Mouse (Mus musculus) limb, embryonic 13.5 days (tissue): ENCODE measurements around the gene Dera. TPM values are rescaled to one million over a fixed set of nuclear protein-coding genes. Genes with fewer than 3 reads are reported as not detected.
A peak's percentile ranks its signal among the peaks of the same experiment; 100 is the strongest.

Experiments used
- ATAC-seq: fragments of 200-750 bp; cut with Nextera tagmentation; 2 replicates; pipeline ENCODE4 v1.8.0; 2017; ENCODE audit warnings: low read depth, moderate number of reproducible peaks, moderate TSS enrichment; ENCODE audit not compliant: low FRiP score
- H3K27ac ChIP-seq: fragments of 300-500 bp; sonication (generic); 2 replicates; pipeline ENCODE4 v1.5.1; 2015; ENCODE audit warnings: inconsistent platforms, mild to moderate bottlenecking, moderate library complexity
- H3K27me3 ChIP-seq: fragments of 300-500 bp; sonication (generic); 2 replicates; pipeline ENCODE4 v1.6.1; 2015; ENCODE audit warnings: mild to moderate bottlenecking, inconsistent platforms
- H3K36me3 ChIP-seq: fragments of 300-500 bp; sonication (generic); 2 replicates; pipeline ENCODE4 v1.6.1; 2015; ENCODE audit warnings: inconsistent platforms, mild to moderate bottlenecking, moderate library complexity
- H3K4me1 ChIP-seq: fragments of 300-500 bp; sonication (generic); 2 replicates; pipeline ENCODE4 v1.6.1; 2015; ENCODE audit warnings: inconsistent platforms
- H3K4me2 ChIP-seq: fragments of 300-500 bp; sonication (generic); replicated peaks from 2 replicates; pipeline ENCODE4 v1.6.1; 2015; ENCODE audit warnings: inconsistent platforms, mild to moderate bottlenecking, moderate library complexity
- H3K4me3 ChIP-seq: fragments of 300-500 bp; sonication (generic); 2 replicates; pipeline ENCODE4 v1.5.1; 2015; ENCODE audit warnings: moderate library complexity, mild to moderate bottlenecking, inconsistent platforms
- H3K9ac ChIP-seq: fragments of 300-500 bp; sonication (generic); 2 replicates; pipeline ENCODE4 v1.6.1; 2015; ENCODE audit warnings: mild to moderate bottlenecking, inconsistent platforms
- H3K9me3 ChIP-seq: fragments of 300-500 bp; sonication (generic); 2 replicates; pipeline ENCODE4 v1.6.1; 2016; ENCODE audit warnings: inconsistent platforms
- WGBS: fragments of 180-500 bp; shearing (Covaris S2); methylation state at CpG from one replicate; pipeline ENCODE4 v1.1.7; 2015; 5-methylcytosine and 5-hydroxymethylcytosine counted together
- polyA plus RNA-seq: library from polyadenylated mRNA; unstranded; fragments of >200 nt; fragmentation: Nextera tagmentation; extraction: Ambion mirVana; gene quantifications from 2 replicates; pipeline ENCODE4 v1.2.1, GENCODE M21; 2015

The Dera gene
- polyA plus RNA-seq, 1 experiment from 2014 or later = 49.0 TPM

DNA sequence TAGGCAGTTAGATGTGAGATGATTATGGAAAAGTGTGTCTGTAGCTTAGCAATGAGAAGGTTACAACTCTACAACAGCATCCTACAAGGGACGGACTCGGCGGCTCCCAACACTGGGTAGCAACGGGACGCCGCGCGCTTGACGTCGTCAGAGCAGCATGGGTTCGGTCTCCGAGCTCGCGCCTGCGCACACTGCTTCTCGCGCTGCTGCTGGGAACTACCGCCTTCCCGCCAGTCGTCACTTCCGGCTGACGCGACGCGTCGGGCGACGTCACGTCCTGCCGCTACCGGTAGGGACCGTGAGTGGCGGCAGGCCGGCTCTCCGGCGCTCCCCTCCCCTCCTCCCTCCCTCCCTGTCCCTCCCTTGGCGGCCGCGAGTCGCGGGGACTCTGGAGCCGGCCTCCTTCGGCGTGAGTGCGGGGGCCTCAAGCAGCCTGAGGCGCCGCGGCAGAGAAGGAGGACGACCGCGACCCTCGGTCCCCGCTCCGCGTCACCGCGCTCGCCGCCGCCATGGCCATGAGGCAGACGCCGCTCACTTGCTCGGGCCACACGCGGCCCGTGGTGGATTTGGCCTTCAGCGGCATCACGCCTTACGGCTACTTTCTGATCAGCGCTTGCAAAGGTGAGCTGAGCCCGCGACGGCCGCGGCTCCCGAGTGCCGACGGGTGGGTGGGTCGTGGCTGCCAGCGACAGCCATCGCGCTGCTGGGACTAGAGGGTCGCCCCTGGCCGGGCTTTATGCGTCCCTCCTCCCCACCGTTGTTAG, 19.3 kb upstream of the Dera start, which contains the start of gene Strap:
Gene Strap (plus strand): TSS at position 233 of the 764 bp plus-strand sequence.
- Histone ChIP-seq H3K27ac (peak within 1 kb of the TSS; percentile 72), H3K27me3 (peaks cover 8% of the 10 kb centered on the region), H3K9me3 (no peaks in the 10 kb centered on the region), H3K9ac (peak within 1 kb of the TSS; percentile 94), H3K4me3 (peak within 1 kb of the TSS; percentile 97), H3K4me2 (peak within 1 kb of the TSS; percentile 95), H3K36me3 (peaks cover 16% of the 10 kb centered on the region), H3K4me1 (peaks cover 16% of the 10 kb centered on the region)
- under 1% methylated on average over 80 of the region's 86 CpGs for WGBS
- ATAC-seq = peak; percentile 99

DNA sequence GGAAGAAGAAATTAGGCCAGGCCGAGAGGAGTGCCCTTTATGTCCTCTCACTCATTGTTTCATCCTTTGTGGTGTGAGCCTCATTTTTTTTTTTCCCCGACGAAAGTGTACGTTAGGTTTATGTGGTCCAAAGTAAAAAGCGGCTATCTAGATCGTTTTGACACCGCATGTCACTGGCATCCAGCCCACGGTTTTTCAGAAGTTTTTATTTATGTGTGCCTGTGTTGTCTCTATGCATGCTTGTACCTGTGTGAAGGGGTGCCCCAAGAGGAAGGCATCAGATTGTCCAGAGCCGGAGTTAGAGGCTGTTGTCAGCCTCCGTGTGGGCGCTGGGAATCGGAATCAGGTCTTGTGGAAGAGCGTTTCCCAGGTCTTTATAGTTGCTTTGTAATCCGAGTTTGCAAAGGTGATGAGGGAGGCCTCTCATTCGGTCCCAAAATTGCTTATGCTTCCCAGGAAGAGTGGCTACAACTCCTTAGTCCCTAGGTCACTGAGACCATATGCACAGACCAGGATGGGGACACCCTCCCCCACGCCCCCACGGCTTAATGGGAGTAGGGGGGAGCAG, 18.6 kb upstream of the Dera start:
- 8% methylated on average over 17 of the region's 17 CpGs for WGBS
- Histone ChIP-seq H3K36me3 (peaks cover 23% of the 10 kb centered on the region), H3K27ac (peak overlapping the region; percentile 72; the same call in 1 of the 2 replicates), H3K9ac (peak overlapping the region; percentile 94), H3K9me3 (no peaks in the 10 kb centered on the region), H3K4me2 (peak overlapping the region; percentile 95), H3K27me3 (peaks cover 8% of the 10 kb centered on the region), H3K4me1 (peaks cover 16% of the 10 kb centered on the region), H3K4me3 (peak overlapping the region; percentile 97)
- no peak for ATAC-seq

- Histone ChIP-seq H3K9me3 (no peaks in the 10 kb centered on the region), H3K27me3 (no peaks in the 10 kb centered on the region), H3K36me3 (peaks cover 70% of the 10 kb centered on the region), H3K9ac (no peak overlapping the region), H3K27ac (no peak overlapping the region), H3K4me3 (no peak overlapping the region), H3K4me2 (no peak overlapping the region), H3K4me1 (peaks cover 11% of the 10 kb centered on the region)
- WGBS = 93% methylated on average over 2 of the region's 2 CpGs
- no peak for ATAC-seq
Observed at GRCm38 (mm10) chr6:137740972-137741371, 13.4 kb upstream of the Dera start.

GRCm38 (mm10) chr6:137744700-137745099, 9.6 kb upstream of the Dera start:
- Histone ChIP-seq H3K9me3 (no peaks in the 10 kb centered on the region), H3K4me2 (no peak overlapping the region), H3K27ac (no peak overlapping the region), H3K36me3 (peaks cover 85% of the 10 kb centered on the region), H3K4me3 (no peak overlapping the region), H3K4me1 (no peaks in the 10 kb centered on the region), H3K9ac (no peak overlapping the region), H3K27me3 (no peaks in the 10 kb centered on the region)
- 89% methylated on average over 4 of the region's 4 CpGs for WGBS
- ATAC-seq = no peak

- Histone ChIP-seq H3K4me3 (no peak overlapping the region), H3K4me2 (no peak overlapping the region), H3K27ac (no peak overlapping the region), H3K9ac (no peak overlapping the region), H3K36me3 (peaks cover 79% of the 10 kb centered on the region), H3K27me3 (no peaks in the 10 kb centered on the region), H3K4me1 (no peaks in the 10 kb centered on the region), H3K9me3 (no peaks in the 10 kb centered on the region)
- no peak for ATAC-seq
- 69% methylated on average over 5 of the region's 5 CpGs for WGBS
Observed at GRCm38 (mm10) chr6:137747174-137747928, 7.0 kb upstream of the Dera start.

DNA sequence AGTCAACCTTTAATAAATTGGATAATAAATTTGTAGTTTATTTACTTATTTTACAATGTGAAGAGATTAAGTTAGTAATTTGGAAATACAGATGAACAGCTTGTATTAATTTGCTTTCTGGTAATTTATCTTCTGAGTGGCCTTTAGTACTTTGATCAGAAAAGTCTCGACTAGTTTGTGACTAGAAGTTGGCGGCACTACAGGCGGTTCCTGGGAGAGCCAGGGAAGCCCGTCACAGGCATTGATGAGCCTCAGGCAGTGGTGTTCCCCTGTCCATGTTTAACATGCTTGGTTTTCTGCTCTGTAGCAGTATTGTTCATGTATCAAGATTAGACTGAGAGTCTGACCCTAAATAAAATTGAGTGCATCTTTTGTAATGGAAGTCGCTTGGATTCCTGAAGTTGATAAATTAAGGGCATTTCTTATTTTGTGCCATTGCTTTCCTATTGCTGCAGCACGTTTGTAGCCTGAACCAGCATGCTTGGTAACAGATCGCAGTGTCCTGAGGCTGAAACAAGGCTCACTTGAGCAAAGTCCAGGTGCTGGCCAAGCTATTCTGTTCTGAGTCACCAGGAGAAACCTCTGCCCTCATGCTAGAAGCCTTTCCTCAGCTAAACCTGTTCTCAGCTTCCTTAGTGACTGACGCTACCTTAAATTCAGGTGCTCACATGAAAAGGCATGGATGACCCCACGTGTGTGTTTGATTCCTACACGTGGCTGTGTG, 2.6 kb upstream of the Dera start:
- Histone ChIP-seq H3K27me3 (no peaks in the 10 kb centered on the region), H3K9ac (no peak overlapping the region), H3K4me3 (no peak overlapping the region), H3K36me3 (peaks cover 47% of the 10 kb centered on the region), H3K9me3 (no peaks in the 10 kb centered on the region), H3K4me2 (no peak overlapping the region), H3K4me1 (peaks cover 5% of the 10 kb centered on the region), H3K27ac (no peak overlapping the region)
- ATAC-seq = no peak
- 79% methylated on average over 10 of the region's 10 CpGs for WGBS

GRCm38 (mm10) chr6:137752275-137752655, 2.1 kb upstream of the Dera start:
- Histone ChIP-seq H3K4me3 (no peak overlapping the region), H3K9ac (no peak overlapping the region), H3K27me3 (no peaks in the 10 kb centered on the region), H3K9me3 (no peaks in the 10 kb centered on the region), H3K4me1 (peaks cover 5% of the 10 kb centered on the region), H3K36me3 (peaks cover 44% of the 10 kb centered on the region), H3K4me2 (no peak overlapping the region), H3K27ac (no peak overlapping the region)
- no peak for ATAC-seq
- WGBS = 91% methylated on average over 4 of the region's 4 CpGs

GRCm38 (mm10) chr6:137754857-137755232, 499 bp downstream of the Dera start:
- Histone ChIP-seq H3K9ac (peak overlapping the region; percentile 74), H3K9me3 (no peaks in the 10 kb centered on the region), H3K36me3 (peaks cover 22% of the 10 kb centered on the region), H3K4me2 (peak overlapping the region; percentile 77), H3K27ac (no peak overlapping the region), H3K27me3 (no peaks in the 10 kb centered on the region), H3K4me3 (peak overlapping the region; percentile 72), H3K4me1 (peaks cover 9% of the 10 kb centered on the region)
- ATAC-seq = no peak
- 3% methylated on average over 8 of the region's 8 CpGs for WGBS

DNA sequence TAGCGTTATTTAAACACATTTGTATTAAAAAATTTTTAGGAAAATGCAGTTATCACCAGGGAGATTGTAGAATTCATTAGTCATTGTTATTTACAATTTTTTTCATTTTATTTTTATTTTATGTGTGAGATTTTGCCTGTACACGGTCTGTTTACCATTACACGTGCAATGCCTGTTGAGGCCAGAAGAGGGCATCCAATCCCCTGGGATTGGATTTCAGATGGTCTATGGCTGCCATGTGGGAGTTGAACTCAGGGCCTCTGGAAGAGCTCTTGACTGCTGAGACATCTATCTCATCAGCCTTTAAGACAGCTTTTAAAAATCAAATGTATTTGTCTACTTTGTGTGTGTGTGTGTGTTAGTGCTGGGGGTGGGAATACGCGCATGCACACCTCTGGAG, 2.0 kb downstream of the Dera start:
- H3K9ac ChIP-seq = no peak overlapping the region
- H3K4me2 ChIP-seq = no peak overlapping the region
- no peak overlapping the region for H3K4me3 ChIP-seq
- no peak for ATAC-seq
- H3K36me3 ChIP-seq = peaks cover 12% of the 10 kb centered on the region
- WGBS = 69% methylated on average over 5 of the region's 5 CpGs
- H3K27me3 ChIP-seq = no peaks in the 10 kb centered on the region
- peaks cover 9% of the 10 kb centered on the region for H3K4me1 ChIP-seq
- H3K9me3 ChIP-seq = no peaks in the 10 kb centered on the region
- H3K27ac ChIP-seq = no peak overlapping the region

DNA sequence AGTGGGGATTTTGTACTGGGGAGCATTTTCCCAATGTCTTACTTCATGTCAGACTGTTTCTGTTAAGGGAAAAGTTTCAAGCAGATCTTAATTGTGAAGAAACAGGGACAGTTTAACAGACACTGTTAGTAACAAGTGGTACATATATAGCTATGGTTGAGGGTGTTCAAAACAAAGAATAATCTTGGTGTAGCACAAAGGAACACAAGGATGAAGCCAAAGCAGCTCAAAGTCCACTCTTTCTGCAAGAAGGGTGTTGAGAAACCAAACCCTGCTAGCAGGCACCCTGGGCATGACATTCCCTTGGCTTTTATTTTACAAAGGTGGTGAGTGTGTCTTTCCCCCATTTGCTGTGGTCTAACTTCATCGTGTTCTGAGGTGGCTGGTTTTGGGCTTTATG, 3.5 kb downstream of the Dera start:
- no peak overlapping the region for H3K9ac ChIP-seq
- peaks cover 9% of the 10 kb centered on the region for H3K4me1 ChIP-seq
- no peak for ATAC-seq
- H3K9me3 ChIP-seq = no peaks in the 10 kb centered on the region
- H3K36me3 ChIP-seq = no peaks in the 10 kb centered on the region
- H3K4me2 ChIP-seq = no peak overlapping the region
- WGBS = 94% methylated on average over 1 of the region's 1 CpGs
- no peak overlapping the region for H3K27ac ChIP-seq
- H3K27me3 ChIP-seq = no peaks in the 10 kb centered on the region
- H3K4me3 ChIP-seq = no peak overlapping the region

DNA sequence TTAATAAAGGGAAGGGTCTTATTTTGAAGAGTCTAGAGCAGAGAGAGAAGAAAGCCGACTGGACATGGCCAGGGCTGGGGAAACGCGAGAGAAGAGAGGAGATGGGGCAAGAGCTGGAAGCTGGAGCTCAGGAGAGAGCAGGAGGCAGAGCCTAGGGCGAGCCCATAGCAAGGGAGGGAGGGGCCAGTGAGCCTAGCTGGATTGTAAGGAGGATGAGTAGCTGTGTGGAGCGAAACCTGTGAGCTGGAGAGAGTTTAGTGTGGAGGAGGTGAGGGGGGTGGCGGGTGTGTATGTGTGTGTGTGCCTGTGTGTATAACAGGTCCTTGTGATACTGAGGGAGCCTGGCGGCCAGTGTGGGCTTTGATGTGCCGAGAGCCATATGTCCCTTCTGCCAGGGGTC, 5.3 kb downstream of the Dera start:
- H3K9me3 ChIP-seq = no peaks in the 10 kb centered on the region
- H3K27me3 ChIP-seq = no peaks in the 10 kb centered on the region
- ATAC-seq = 0 out of 2 replicates have a peak, but pooled peaks have one; percentile 32
- H3K36me3 ChIP-seq = no peaks in the 10 kb centered on the region
- no peak overlapping the region for H3K27ac ChIP-seq
- no peak overlapping the region for H3K4me3 ChIP-seq
- no peak overlapping the region for H3K4me2 ChIP-seq
- no peak overlapping the region for H3K9ac ChIP-seq
- whole genome bisulfite sequencing = 19% methylated on average over 8 of the region's 8 CpGs
- peaks cover 15% of the 10 kb centered on the region for H3K4me1 ChIP-seq

GRCm38 (mm10) chr6:137760966-137761365, 6.6 kb downstream of the Dera start:
- WGBS = 88% methylated on average over 15 of the region's 15 CpGs

More at GRCm38 (mm10) chr6:137760966-137761365, 6.6 kb downstream of the Dera start:
- no peak overlapping the region for H3K9ac ChIP-seq
- ATAC-seq = no peak
- H3K4me2 ChIP-seq = no peak overlapping the region
- H3K27ac ChIP-seq = no peak overlapping the region
- no peak overlapping the region for H3K4me3 ChIP-seq
- no peaks in the 10 kb centered on the region for H3K36me3 ChIP-seq
- no peaks in the 10 kb centered on the region for H3K27me3 ChIP-seq
- H3K9me3 ChIP-seq = no peaks in the 10 kb centered on the region
- H3K4me1 ChIP-seq = peaks cover 12% of the 10 kb centered on the region
